In the genomic region with DNA sequence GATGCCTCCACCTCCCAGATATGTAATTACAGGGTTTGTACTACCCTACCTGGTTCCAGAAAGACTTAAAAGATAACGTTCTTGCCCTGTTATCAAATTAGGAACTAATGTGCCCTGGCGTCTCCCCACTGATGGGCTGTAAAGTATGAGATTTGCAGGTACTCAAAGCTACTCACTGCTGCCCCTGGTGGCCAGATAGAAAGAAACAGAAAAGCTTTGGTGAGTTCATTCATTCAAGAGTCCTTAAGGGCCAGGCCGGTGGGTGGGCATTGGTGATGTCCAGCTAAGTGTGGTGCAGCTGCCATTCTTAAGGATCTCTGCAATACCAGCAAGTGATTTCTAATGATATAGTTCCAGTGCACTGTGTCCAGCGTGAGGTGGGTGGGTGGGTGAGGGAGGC, we compare ENCODE assay signal across 9 mouse cellular contexts. TPM values are rescaled to one million over a fixed set of nuclear protein-coding genes. Genes with fewer than 3 reads are reported as not detected.
A peak's percentile ranks its signal among the peaks of the same experiment; 100 is the strongest.
DNase-seq lines count a peak whose midpoint lies in the region; ATAC-seq and TF ChIP-seq lines count a peak whose summit lies in the region.
"Had no signal": no experiment of that assay in that cellular context is flagged by ENCODE, and none has a peak within 500 bp of the region (broad histone marks: within the 10 kb centered on the region; RNA-seq: fewer than 3 reads in every experiment).

No protein-coding gene starts in this region.

- peak; percentile 72 for DNase-seq in forebrain, embryonic 11.5 days (ENCODE audit: low spot score)
- no peak for DNase-seq in forebrain, embryonic 14.5 days (ENCODE audit: low spot score)
- DNase-seq in right cerebral cortex, postnatal 4 days = peak; percentile 60
- no peak for DNase-seq in right cerebral cortex, adult 18-20 months
- peak; percentile 44 to 61 for DNase-seq in kidney, postnatal 25 days
- peak; percentile 52 for DNase-seq in stomach, postnatal 0 days (ENCODE audit: low spot score)
- no peak for DNase-seq in frontal cortex, postnatal 25 days (ENCODE audit: low spot score in 2 of 2)

- H3K4me1 ChIP-seq in forebrain, embryonic 11.5 days (replicated peaks; ENCODE audit: control insufficient read depth, insufficient read depth, low read length) = no peaks in the 10 kb centered on the region
- peaks cover 6% of the 10 kb centered on the region; the same call in 1 of the 2 replicates for H3K4me1 ChIP-seq in forebrain, embryonic 14.5 days (ENCODE audit: control insufficient read depth, insufficient read depth, low read length)
- 0 out of 2 replicates have a peak, but pooled peaks cover 3% of the 10 kb centered on the region for H3K4me1 ChIP-seq in stomach, postnatal 0 days (replicated peaks; ENCODE audit: control insufficient read depth, insufficient read depth)
- H3K4me1 ChIP-seq in hindbrain, embryonic 16.5 days (ENCODE audit: control insufficient read depth, insufficient read depth, low read depth, low read length) = peaks cover 7% of the 10 kb centered on the region

- H3K27me3 ChIP-seq in forebrain, embryonic 11.5 days (ENCODE audit: control insufficient read depth, insufficient read depth, low read length) = no peaks in the 10 kb centered on the region
- H3K27me3 ChIP-seq in forebrain, embryonic 14.5 days (replicated peaks; ENCODE audit: control insufficient read depth, insufficient read depth, low read length) = no peaks in the 10 kb centered on the region
- no peaks in the 10 kb centered on the region for H3K27me3 ChIP-seq in stomach, postnatal 0 days (ENCODE audit: control insufficient read depth, insufficient read depth, low read length)
- no peaks in the 10 kb centered on the region for H3K27me3 ChIP-seq in hindbrain, embryonic 16.5 days (replicated peaks; ENCODE audit: control insufficient read depth, insufficient read depth, low read length)
- H3K27me3 ChIP-seq: neural tube, embryonic 12.5 days had no signal

- 84% methylated on average over 4 of the region's 4 CpGs for WGBS in forebrain, embryonic 11.5 days
- 83% methylated on average over 4 of the region's 4 CpGs for WGBS in forebrain, embryonic 14.5 days
- WGBS in stomach, postnatal 0 days = 80% methylated on average over 4 of the region's 4 CpGs
- 81% methylated on average over 4 of the region's 4 CpGs for WGBS in hindbrain, embryonic 16.5 days

- no peak overlapping the region for H3K4me3 ChIP-seq in forebrain, embryonic 11.5 days (ENCODE audit: low read depth, low read length)
- no peak overlapping the region for H3K4me3 ChIP-seq in forebrain, embryonic 14.5 days (ENCODE audit: low read depth, low read length)
- H3K4me3 ChIP-seq in stomach, postnatal 0 days (ENCODE audit: low read depth, low read length) = no peak overlapping the region
- no peak overlapping the region for H3K4me3 ChIP-seq in hindbrain, embryonic 16.5 days (ENCODE audit: low read length)
- H3K4me3 ChIP-seq: neural tube, embryonic 12.5 days had no signal

- TF ChIP-seq EP300 in stomach, postnatal 0 days (optimal IDR thresholded peaks at IDR 0.05) = no peak

- ATAC-seq in forebrain, embryonic 11.5 days (replicated peaks; ENCODE audit: low FRiP score) = no peak
- no peak for ATAC-seq in forebrain, embryonic 14.5 days
- ATAC-seq in stomach, postnatal 0 days (ENCODE audit: low FRiP score, low TSS enrichment) = no peak
- ATAC-seq in hindbrain, embryonic 16.5 days = no peak

- no peaks in the 10 kb centered on the region for H3K36me3 ChIP-seq in forebrain, embryonic 11.5 days (ENCODE audit: control insufficient read depth, insufficient read depth, low read length)
- H3K36me3 ChIP-seq in forebrain, embryonic 14.5 days (ENCODE audit: control insufficient read depth, insufficient read depth, low read length) = no peaks in the 10 kb centered on the region
- H3K36me3 ChIP-seq in stomach, postnatal 0 days (ENCODE audit: control insufficient read depth, insufficient read depth, low read length) = 0 out of 2 replicates have a peak, but pooled peaks cover 4% of the 10 kb centered on the region
- no peaks in the 10 kb centered on the region for H3K36me3 ChIP-seq in hindbrain, embryonic 16.5 days (ENCODE audit: control insufficient read depth, insufficient read depth, low read length)
- H3K36me3 ChIP-seq: neural tube, embryonic 12.5 days had no signal

- H3K9me3 ChIP-seq in forebrain, embryonic 11.5 days (ENCODE audit: control insufficient read depth, low read length) = no peaks in the 10 kb centered on the region
- no peaks in the 10 kb centered on the region for H3K9me3 ChIP-seq in forebrain, embryonic 14.5 days (replicated peaks; ENCODE audit: control insufficient read depth, low read length)
- no peaks in the 10 kb centered on the region for H3K9me3 ChIP-seq in stomach, postnatal 0 days (ENCODE audit: control insufficient read depth, low read length)
- no peaks in the 10 kb centered on the region for H3K9me3 ChIP-seq in hindbrain, embryonic 16.5 days (ENCODE audit: control insufficient read depth, low read length)
- H3K9me3 ChIP-seq: neural tube, embryonic 12.5 days had no signal

- no peak overlapping the region for H3K4me2 ChIP-seq in forebrain, embryonic 11.5 days (ENCODE audit: low read depth, low read length, severe bottlenecking)
- no peak overlapping the region for H3K4me2 ChIP-seq in forebrain, embryonic 14.5 days (ENCODE audit: low read length)
- no peak overlapping the region for H3K4me2 ChIP-seq in stomach, postnatal 0 days (replicated peaks; ENCODE audit: low read depth)
- H3K4me2 ChIP-seq in hindbrain, embryonic 16.5 days (ENCODE audit: low read length) = no peak overlapping the region
- H3K4me2 ChIP-seq: neural tube, embryonic 12.5 days had no signal

- TF ChIP-seq CTCF in stomach, postnatal 0 days (IDR thresholded peaks at IDR 0.05; ENCODE audit: low read depth) = peak; percentile 71

- H3K27ac ChIP-seq in forebrain, embryonic 11.5 days (ENCODE audit: low read depth, low read length) = no peak overlapping the region
- no peak overlapping the region for H3K27ac ChIP-seq in forebrain, embryonic 14.5 days (ENCODE audit: low read depth, low read length)
- no peak overlapping the region for H3K27ac ChIP-seq in stomach, postnatal 0 days (replicated peaks)
- no peak overlapping the region for H3K27ac ChIP-seq in hindbrain, embryonic 16.5 days (ENCODE audit: low read depth, low read length)
- H3K27ac ChIP-seq: neural tube, embryonic 12.5 days had no signal

- H3K9ac ChIP-seq in forebrain, embryonic 11.5 days (ENCODE audit: low read length) = no peak overlapping the region
- H3K9ac ChIP-seq in forebrain, embryonic 14.5 days (ENCODE audit: low read length) = no peak overlapping the region
- no peak overlapping the region for H3K9ac ChIP-seq in stomach, postnatal 0 days (ENCODE audit: low read length)
- no peak overlapping the region for H3K9ac ChIP-seq in hindbrain, embryonic 16.5 days (ENCODE audit: low read depth, low read length)
- H3K9ac ChIP-seq: neural tube, embryonic 12.5 days had no signal

RNA-seq across cellular contexts. Expression of a gene that starts 2.2 kb away (rescaled TPM):
- polyA plus RNA-seq in forebrain, embryonic 11.5 days (2014; fragmentation: Nextera tagmentation; extraction: Ambion mirVana) = 13.6 and 13.8 TPM in 2 replicates
- 8.9 and 9.3 TPM in 2 replicates for polyA plus RNA-seq in forebrain, embryonic 14.5 days (2014; fragmentation: Nextera tagmentation; extraction: Ambion mirVana)
- polyA plus RNA-seq in stomach, postnatal 0 days (2015; fragmentation: Nextera tagmentation; extraction: Ambion mirVana) = 9.2 and 10.2 TPM in 2 replicates
- polyA plus RNA-seq in hindbrain, embryonic 16.5 days (2015; fragmentation: Nextera tagmentation; extraction: Ambion mirVana) = 13.6 and 14.9 TPM in 2 replicates

RNA-seq across cellular contexts. Expression of a gene that starts 23.7 kb away (rescaled TPM):
- polyA plus RNA-seq in forebrain, embryonic 11.5 days (2014; fragmentation: Nextera tagmentation; extraction: Ambion mirVana) = not detected in 2 replicates
- polyA plus RNA-seq in forebrain, embryonic 14.5 days (2014; fragmentation: Nextera tagmentation; extraction: Ambion mirVana) = not detected in 2 replicates
- not detected in 2 replicates for polyA plus RNA-seq in stomach, postnatal 0 days (2015; fragmentation: Nextera tagmentation; extraction: Ambion mirVana)
- 0.29 and 0.39 TPM in 2 replicates for polyA plus RNA-seq in hindbrain, embryonic 16.5 days (2015; fragmentation: Nextera tagmentation; extraction: Ambion mirVana)
- polyA plus RNA-seq: neural tube, embryonic 12.5 days had no signal

Comparison
In these comparisons a context has a peak if more than half of its experiments do, and no peak if none do; other contexts are left out.
1. DNase-seq: peak in forebrain, embryonic 11.5 days (single experiment), right cerebral cortex, postnatal 4 days (single experiment), kidney, postnatal 25 days (2 of 2) and stomach, postnatal 0 days (single experiment); none in forebrain, embryonic 14.5 days (single experiment), right cerebral cortex, adult 18-20 months (single experiment) and frontal cortex, postnatal 25 days (0 of 2).